Mouse (Mus musculus): ENCODE results near the gene Acap2.

GRCm38 (mm10) chr16:31185757-31186156, 15.3 kb downstream of the Acap2 start:
- TF ChIP-seq CTCF (IDR thresholded peaks at IDR 0.05; ENCODE audit: low read depth, low read length) = no peak
- no peak for TF ChIP-seq POLR2A (IDR thresholded peaks at IDR 0.05; ENCODE audit: insufficient read depth, low read length)
- no peak for TF ChIP-seq EP300 (IDR thresholded peaks at IDR 0.05; ENCODE audit: insufficient read depth, low read depth, low read length)
